Mouse (Mus musculus) gastrocnemius, postnatal 25 days (tissue): ENCODE measurements around the gene Sema6d. TPM values are rescaled to one million over a fixed set of nuclear protein-coding genes. Genes with fewer than 3 reads are reported as not detected.

Experiments
- DNase-seq: peaks from one replicate; pipeline ENCODE4 v3.0.0; 2022
- total RNA-seq, 2 experiments: library from RNA; stranded (reverse); gene quantifications; 1 replicate in 1 of 2; 2 replicates in 1 of 2; pipeline ENCODE4 v1.2.3; 2021

The Sema6d gene
- total RNA-seq, 2 experiments from 2014 or later, result 5.8 to 6.6 TPM

DNA sequence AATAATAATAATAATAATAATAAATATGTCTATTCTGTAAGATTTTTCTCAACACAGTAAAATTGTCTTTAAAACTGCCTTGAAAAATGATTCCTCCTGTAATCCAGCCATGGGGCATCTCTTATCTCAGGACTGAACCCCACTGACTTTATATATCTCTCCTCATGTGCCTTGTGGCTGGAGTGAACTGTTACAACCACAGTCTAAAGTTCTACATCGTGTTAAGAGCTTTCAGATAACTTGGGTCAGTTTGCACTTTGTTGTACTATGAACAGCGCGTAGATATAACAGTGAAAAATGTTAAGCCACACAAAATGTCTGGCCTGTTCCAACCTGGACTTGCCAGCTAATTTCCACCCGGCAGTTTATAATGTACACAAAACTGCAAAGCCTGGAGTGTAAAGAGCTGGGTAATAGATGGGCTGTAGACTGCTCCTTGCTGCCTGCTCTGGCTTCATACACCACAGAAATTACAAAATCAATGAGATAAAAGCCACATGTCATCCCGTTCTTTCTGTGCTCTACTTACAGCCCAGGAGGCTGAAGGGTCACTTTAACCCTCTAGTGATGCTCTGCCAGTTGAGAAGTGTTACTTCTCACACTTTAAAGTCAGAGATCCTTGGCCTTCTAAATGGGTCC is 467.2 kb downstream of the Sema6d start:
- no peak for DNase-seq

DNA sequence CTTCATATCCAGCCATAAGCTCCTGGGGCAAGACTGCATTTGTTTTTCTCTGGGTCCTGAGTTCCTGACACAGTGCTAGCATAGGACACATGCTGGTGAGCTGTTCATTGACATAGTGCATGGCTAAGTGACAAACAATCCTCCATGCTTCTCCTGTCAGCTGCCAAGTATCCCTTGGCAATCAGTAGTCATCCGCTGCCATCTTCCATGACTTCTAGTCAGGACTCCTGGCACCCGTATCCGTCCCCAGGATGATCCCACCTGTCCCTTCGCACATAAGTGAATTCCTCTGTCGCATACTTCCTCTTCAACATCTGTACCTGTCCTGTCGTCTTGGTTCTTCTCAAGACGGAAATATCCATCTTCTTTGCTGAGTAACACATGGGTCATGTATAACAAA is 468.3 kb downstream of the Sema6d start:
- DNase-seq, result no peak

DNA sequence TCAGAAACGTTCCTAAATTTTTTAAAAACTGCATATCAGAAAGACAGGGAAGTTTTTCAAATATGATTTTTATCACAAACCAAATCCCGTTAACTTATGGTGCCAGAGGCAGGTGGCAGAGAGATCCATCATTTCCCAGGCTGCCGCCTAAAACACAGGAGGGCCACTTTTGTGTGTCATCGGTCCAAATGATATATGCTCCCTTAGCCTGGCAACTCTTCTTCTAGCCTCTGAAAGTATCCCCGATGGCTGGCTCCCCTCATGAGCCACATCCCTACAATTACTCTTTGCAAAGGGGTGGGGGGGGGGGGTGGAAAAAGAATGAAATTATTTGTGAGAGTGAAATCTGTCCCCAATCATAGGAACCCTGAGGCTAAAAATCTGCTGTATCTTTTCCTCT is 471.9 kb downstream of the Sema6d start:
- DNase-seq, result no peak

DNA sequence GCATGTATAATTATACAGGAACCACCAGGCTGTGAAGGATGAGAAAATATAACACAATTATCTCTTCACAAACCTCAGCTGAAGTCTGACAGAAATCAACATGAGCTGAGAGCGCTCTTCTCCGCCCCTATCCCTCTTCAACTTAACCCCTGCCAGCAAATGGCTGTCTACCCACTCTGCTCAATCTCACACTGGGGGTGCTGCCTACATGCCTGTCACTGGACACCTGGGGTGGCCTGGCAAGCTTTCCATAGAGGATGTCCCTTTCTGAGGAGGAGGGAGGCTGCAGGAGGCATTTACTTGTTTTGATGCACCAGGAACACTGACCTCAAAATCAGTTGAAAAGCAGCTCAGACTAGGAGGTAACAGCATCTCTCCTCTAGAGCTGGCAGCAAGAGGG is 472.3 kb downstream of the Sema6d start:
- DNase-seq, result no peak

DNA sequence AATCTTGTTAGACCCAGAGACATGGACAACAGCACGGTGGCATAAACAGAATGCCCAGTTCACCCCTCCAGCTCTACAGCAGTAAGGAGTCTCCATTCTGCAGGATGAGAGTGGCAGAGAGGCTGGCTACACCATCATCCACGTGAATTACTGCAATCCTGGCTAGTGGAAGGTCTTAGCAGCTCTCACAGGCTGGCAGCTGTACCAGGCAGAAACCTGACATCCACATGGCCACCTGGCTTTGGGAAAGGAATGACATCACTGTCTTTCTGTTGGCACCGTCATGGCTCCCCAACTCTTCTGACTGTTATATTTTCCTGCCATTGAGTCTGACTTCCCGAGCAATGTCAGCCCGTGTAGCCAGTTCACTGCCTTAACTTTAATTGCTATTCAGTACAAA is 474.0 kb downstream of the Sema6d start:
- no peak for DNase-seq

DNA sequence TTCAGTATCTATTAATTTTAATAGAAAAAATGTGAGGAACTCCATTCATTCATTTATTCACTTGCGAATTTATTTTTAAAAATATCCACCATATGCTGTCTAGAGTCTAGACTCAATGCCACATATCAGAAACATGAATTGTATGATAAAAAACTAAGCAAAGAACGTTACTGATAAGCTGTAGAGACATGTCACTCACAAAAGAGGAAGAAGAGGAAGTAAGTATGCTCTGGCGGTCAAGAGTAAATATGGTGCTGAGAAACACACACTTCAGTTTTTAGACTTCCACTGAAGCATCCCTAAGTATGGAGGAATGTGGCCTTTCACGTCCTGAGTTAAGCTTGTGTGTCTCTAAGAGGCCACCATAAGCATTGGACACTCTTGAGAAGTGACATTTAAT is 484.0 kb downstream of the Sema6d start:
- no peak for DNase-seq

DNA sequence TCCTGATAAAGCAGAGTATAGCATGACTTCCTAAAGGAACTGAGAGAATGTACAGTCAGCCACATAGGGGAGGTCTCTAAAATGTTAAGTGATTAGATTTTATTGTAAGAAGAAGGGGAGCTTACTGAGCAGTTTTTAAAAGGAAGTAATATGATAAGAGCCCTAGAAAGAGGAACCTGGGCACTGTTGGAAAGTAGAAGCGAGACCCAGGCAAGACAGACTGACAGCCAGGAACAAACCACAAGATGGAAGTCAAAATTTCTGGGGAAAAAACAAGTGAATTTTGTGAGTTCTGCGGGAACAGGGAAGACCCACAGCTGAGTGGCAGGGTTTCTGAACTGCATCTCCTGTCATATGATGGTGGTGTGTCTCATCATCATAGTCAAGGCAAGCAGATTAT is 486.3 kb downstream of the Sema6d start:
- no peak for DNase-seq

DNA sequence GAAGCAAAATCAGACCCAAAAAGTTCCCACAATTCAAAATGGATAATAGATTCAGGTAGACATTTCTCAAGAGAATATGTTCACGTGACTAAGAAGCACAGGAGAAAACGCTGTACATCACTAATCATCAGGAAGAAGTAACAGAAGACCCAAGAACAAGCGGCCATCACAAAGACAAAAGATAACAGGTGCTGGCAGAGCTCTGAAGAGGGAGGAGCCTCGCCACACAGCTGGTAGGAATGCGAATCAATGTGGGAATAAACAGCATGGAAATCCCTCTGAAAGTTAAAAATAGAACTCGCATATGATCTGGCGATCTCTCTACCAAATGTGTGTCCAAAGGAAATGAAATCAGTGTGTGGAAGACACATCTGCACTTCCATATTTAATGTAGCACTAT is 493.8 kb downstream of the Sema6d start:
- DNase-seq, result no peak

DNA sequence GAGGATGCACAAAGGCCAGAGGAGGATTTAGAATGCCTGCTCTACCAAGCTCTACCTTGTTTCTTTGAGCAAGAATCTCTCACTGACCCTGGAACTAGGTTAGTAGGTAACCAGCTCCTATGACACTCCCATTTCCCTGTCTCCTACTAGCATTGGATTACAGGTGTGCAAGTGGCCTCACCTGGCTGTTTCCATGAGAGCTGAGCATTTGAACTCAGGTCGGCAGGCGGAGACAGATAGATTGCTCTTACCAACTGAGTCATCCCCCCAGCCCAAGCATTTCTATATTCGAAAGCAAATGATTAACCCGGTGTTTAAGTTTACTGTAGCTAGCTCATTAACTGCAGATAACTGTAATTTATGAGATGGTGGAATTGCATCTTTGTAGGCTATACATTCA is 503.0 kb downstream of the Sema6d start:
- DNase-seq, result no peak

DNA sequence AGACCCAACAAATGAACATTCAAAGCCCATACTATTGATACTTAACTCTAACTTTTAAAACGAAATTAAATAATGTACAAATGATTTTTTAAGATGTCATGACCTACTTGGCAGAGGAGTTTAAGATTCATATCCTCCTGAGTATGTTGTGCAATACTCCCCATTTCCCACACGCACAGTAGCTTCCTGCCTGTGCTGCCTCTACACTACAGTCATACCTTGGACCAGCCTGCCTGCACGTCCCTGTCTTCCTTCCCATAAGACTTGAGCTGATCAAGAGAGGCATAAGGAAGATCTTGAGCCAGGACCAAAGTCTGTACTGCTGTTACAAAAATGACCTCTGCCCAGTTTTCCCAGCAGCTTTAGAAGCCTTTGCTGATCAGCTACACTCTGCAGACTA is 509.2 kb downstream of the Sema6d start:
- no peak for DNase-seq

DNA sequence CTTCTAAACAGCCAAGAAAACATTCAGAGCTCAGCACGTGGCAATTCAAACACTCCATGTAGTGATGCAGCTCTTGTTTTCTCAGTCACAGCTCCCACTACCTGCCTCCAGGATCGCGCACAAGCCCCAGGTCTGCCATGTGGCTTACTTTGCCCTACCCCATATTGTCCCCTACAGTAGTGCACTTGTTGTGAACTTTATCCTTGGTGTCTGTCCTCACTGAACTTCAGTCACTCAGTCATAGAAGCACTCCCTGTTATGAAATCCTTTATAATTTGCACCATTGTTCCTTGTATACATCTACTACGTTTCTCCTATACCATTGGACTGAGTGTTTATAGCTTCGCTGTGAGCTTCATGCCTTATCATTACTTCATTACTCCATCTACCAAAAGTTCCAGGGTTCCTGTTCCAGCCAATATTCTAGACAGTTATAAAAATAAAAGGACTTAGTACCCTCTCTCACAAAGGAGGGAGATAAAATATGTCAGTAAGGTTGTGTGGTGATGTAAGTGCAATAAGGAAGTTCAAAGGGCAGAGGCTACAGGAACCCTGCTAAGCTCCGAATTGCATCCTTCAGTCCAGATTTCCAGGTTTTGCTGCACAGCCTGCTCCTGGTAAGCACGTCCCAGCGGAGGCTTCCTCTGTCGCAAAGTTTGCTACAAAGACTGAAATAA is 512.1 kb downstream of the Sema6d start:
- no peak for DNase-seq

DNA sequence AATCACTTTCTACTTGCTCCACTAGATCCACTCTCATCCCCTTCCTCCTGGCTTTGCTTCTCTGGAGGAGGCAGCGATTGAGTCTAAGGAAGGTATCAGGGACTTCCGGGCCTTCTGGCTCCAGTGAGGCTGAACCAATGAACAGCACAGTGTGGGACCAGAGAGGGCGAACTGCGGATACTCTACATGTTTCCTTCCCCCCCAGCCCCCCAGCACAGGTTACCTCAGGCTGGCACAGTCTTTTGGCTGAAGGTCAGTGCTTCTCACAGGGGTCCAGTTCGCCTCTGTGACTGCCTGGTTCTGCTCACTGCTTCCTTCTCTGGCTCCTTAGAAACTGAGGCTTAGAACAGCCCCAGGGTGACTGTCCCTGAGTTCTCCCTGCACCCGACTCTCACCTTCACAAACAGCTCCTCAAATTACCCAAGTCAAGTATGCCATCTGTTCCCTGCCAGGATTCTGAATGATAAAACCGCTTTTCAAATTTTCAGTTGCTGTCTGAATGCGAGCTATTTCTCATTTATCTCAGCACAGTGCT is 512.7 kb downstream of the Sema6d start:
- no peak for DNase-seq

DNA sequence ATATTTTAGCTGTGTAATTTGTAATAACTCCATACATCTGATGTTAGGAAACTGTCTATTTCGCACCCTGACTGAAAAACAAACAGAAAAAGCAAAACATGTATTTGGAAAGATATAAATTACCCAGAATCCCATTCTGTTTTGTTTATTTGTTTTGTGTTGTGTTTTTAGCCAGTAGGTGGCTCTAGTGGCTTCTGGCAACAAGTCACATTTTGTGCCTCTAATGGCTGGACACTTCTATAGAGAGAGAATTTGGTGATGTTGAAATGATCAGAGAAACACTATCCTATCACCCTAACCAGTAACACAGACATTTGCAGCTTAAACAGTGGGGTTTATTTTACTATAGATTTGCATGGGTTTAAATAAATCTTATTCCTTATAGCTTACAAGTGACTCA is 515.6 kb downstream of the Sema6d start:
- no peak for DNase-seq

DNA sequence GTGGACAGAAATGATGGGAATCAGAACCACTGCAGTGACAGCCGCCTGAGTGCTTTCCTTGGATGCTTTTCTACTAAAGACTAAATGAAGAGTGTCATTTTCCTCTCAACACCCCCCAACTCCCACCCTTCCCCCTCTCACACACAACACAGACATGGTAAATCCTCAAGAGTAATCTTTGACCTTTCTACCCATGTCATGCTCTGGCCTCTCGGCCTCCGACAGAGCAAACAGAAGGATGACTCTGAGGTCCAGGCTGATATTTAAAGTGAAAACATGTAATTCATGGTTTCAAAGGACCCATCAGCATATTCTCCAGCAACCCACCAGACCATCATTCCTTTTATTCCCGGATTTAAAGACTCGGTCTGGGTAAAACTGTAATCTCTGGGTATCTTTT is 518.2 kb downstream of the Sema6d start:
- no peak for DNase-seq

DNA sequence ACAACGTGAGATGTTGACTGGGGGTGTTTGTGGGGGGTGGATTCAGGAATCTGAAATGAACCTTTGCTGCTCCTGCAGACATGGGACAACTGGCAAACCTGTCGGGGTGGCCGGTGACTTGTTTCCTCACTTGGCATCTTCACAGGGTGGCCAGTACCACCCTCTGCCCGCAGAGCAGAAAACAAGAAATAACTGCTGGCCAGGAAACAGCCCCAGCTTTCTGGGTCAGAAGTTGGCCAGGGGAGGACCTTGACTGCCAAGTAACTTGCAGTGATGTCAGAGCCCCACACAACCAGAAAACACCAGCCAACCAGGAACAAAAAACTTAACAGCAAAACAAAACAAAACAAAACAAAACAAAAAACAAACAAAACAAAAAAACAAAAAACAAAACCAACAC is 518.8 kb downstream of the Sema6d start:
- no peak for DNase-seq

DNA sequence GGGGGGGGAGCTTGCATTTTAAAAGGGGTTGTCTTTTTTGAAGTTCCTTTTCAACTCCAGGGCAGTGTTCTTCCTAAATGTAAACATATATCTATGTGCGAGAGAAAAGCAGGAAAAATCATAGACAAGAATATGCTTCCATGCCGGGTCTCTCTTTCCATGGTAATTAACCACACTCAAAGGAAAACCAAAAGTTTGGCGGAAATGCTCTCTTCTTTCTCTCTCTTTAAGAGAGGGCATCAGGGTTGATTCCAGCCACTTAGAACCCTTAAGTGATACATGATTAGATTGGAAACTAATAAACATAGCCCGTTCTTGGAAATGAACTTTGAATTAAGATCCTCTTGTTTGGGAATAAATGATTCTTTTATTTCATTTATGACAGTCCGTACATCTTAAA is 519.2 kb downstream of the Sema6d start:
- DNase-seq, result no peak

DNA sequence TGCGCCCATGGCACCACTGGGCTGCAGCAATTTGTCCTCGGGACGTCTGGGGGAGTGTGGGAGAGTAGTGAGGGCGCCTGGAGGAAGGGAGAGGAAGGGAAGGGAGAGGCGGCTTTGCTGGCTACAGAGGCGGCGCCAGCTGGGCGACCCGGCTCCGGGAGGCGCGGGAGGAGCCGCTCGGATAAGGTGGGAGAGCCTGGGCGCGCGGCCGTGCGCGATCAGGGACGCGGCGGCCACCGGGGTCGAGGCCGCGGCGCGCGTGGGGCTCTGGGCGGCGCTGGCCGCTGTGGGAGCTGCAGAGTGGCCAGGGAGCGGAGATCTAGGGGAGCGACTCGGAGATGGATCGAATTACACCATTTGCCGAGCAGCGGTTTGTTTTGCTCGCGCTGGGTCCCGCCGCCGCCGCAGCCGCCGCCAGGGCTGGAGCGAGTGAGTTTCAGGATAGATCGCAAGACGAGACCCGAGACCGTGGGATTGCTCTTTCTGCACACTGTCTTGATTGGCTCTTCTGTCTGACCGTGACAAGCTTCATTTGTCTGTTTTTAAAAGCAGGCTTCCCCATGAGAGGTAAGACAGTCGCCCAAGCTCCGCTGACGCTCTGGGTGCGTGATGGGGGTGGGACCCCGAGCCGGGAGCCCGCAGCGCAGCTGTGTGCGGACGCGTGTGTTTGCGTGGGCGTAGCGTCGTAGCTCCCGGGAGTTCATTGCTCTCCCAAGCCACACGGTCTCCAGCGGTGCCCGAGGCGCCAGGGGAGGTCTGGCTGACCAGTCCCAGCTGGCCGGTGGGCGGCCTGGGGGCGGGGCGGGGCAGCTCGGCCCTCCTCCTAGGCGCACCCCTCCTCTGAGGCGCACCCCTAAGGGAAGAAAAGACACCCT is 520.2 kb downstream of the Sema6d start:
- peak; percentile 89 for DNase-seq

DNA sequence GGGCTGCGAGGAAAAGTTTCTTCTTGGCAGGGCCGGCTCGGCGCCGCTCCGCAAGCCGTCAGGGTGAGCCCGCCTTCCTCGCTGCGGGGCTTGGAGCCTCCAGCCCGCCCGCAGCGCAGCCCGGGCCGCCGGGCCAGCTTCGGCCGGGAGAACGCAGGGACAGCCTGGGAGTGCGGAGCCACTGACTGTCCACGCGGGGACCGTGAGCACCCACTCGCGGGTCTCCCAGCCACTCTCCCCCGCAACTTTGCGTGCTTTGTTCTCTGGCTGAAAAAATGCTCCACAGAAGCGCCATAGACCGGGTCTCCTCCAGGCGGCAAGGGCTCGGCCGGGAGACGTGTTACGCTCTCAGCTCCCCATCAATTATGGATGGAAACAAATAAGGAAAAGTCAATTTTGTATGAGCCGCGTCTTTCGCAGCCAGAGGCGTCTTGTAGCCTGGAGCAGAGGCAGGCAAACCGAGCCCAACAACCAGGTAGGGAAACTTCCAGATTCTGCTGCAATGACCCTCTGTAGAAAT is 520.9 kb downstream of the Sema6d start:
- DNase-seq, result no peak

DNA sequence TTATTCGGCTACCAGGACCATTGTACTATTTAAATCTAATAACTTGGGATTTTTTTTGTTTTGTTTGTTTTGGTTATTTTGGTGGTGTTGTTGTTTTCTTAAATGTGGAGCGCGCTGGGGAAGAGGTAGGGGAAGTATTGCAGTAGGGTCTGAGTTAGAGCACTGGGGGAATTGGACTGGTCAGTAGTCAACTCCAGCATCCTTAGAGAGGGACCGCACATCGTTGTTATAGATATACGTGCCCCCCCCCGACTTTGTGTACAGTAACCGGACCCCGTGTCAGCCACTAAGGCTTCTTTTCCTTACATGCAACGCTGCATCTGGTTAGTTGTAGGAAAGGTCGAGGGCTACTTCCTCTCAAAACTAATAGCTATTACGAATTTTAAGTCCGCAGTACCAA is 521.5 kb downstream of the Sema6d start:
- DNase-seq, result no peak

DNA sequence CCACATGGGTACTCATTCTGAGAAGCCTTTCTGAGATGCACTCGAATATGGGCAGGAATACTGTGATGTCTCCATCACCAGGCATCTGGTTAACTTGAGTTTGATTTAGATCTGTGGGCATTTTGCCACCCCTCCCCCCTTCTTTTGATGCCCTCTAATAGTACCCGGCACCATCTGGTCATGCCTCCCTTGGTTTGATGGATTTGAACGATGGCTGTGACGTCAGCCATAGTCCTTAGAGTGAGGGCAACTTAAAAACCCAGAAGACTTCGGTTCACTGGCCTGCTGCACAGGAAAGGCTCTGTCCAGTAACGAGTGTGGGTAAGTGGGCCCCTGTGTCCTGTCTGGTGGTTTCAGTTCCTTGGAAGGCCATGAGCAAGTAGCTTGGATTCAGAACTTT is 522.5 kb downstream of the Sema6d start:
- no peak for DNase-seq

DNA sequence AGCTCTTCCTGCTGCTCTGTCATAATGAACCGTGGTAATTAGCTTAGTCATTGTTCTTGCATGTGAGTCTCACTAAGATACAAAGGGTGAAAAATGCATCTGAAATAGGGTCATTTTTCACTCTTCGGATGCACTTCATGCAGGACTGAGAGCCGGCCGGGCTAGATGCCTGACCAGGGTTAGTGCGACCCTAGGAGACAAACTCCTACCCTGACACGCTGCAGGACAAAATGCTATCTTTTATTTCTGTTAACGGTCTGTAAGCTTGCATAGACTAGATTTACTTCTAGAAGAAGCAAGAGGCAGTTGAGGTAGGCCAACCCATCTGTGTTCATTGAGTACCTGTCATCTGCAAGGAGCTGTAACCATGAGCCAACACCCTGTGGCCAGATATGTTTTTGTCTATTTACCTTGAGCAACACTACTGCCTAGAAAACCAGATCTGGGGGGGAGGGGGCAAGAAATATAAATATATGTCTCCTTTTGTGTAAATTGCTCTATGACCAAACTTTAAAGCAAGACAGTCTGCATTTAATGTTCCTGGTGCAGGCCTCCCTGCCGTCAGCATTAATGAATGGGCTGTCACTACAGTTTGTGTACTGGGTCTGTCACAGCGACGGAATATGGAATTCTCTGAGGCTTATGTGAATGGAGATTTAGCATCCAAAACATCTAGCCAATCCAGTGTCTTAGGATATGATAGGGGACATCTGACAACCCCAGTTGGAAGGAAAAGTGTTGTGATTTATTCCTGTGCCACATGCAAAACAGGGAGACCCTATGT is 523.1 kb downstream of the Sema6d start:
- DNase-seq, result no peak

DNA sequence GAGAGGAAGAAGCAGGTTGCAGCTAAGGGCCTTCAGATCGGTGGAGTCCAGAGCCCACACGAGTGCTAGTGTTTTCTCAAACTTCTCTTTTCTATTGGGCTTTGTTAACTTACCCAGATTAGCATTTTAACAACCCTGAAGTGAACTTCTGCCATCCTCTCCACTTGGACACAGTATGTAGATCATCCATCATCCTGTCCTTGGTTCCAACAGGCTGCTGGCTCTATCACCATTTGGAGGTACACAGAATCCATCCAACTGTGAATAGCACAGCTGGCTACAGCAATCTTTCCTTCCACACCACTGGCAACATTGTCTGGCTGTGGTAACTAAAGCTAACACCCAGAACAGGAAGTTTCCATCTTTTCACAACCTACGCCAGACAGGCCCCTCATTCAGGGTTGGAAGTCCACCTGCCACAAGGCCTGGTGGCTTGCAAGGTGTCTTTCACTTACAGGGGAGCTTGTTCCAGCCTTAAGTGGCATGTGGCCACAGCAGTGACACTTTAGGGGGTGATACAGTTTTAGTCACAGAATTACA is 524.0 kb downstream of the Sema6d start:
- DNase-seq, result no peak
